Mouse (Mus musculus): Measurements from ENCODE around the gene Plcxd3.

DNA sequence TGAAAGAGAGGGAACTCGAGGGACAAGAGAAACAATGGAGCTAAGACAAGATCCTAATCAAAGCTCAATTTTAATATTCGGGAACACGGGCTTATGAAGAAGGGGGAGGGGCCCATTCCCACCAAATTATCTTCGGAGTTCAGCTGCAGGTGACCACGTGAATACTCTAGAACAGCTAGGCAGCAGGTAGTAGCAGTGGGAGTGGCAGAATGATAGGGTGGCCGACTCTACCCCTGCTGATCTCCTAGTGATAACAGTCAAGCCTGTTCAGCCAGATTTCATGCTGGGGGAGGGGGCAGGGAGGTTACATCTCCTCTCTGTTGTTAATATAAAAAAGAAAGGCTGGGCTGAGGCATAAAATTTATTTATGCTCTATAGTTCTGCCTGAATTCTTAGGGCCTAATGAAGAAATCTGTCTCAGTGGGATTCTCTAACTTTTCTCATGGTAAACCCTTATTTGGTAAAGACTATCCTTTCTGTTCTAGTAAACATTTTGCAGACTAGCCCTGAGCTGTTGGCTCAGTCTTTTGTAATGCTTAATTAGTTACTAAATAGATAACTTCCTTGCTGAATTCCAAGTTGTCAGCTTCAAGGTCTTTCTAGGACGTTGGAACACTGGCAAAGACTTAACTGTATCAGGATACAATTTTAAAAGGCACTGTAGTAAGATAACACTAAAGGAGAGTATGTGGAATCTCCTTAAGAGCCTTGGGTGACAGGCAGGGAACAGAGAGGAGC, 26.3 kb upstream of the Plcxd3 start:
- no peak for TF ChIP-seq POLR2A (IDR thresholded peaks at IDR 0.05; ENCODE audit: insufficient read depth, low read depth, low read length)
- TF ChIP-seq CTCF (IDR thresholded peaks at IDR 0.05) = no peak

Data from heart, adult 2 months (tissue).